Mouse (Mus musculus): Measurements from ENCODE around the gene Ccm2.

Gene Ccm2

DNA sequence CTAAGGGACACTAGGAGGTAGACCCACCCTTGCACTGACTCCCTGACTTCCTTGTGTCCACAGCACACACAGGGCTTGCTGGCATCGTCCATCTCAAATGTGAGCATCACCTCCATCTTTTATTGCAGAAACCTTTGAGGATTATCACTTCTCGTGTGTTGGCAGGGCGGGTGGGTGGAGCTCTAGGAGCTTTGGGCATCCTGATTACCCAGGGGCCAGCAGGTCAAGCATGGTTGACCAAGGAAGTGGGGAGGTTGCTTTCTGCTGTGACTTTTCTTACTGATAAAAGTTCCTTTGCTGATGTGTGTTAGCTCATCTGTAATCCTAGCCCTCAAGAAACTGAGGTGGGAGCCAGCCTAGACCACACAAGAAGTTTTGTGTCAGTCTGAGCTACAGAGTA, 29.5 kb downstream of the Ccm2 start:
- no peak for ATAC-seq (ENCODE audit: insufficient number of reproducible peaks, low FRiP score, low TSS enrichment)

GRCm38 (mm10) chr11:6579361-6579760, 32.7 kb downstream of the Ccm2 start:
- no peak for ATAC-seq (ENCODE audit: insufficient number of reproducible peaks, low FRiP score, low TSS enrichment)

- no peak for ATAC-seq (ENCODE audit: insufficient number of reproducible peaks, low FRiP score, low TSS enrichment)
Measured at GRCm38 (mm10) chr11:6580065-6580750, 33.5 kb downstream of the Ccm2 start.

DNA sequence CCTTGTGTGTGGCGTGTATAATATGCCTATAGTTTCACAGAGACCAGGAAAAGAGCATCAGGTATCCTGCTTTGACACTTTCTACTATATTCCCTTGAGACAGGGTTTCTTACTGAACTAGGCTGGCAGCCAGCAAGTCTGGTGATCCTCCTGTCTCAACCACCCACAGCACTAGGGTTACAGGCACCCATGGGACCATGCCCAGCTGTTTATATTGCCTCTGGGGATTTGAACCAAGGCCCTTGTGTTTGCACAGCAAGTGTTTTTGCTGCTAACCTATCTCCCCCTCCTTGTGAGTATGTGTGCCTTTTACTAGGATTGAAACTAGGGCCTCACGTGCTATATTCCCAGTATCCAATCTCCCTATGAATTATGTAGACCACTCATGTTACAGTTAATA, 34.9 kb downstream of the Ccm2 start:
- ATAC-seq (ENCODE audit: insufficient number of reproducible peaks, low FRiP score, low TSS enrichment): no peak

DNA sequence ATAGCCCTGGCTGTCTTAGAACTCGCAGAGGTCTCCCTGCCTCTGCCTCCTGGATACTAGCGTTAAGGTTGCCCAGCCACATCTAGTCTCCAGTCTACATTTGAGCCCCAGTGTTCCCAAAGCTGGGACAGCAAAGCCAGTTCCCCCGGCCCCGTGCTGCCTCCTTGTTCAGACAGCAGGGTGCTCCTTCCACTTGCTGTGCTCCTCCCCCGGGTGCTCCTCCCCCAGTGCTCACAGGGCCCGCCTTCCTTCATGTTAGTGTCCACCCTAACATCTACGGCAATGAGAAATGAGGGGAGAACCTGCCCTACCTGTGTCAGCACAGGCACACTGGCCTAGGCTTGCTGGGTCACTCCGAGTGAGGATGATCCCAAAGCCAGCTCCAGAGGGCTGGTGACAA, 39.1 kb downstream of the Ccm2 start:
- no peak for ATAC-seq (ENCODE audit: insufficient number of reproducible peaks, low FRiP score, low TSS enrichment)

DNA sequence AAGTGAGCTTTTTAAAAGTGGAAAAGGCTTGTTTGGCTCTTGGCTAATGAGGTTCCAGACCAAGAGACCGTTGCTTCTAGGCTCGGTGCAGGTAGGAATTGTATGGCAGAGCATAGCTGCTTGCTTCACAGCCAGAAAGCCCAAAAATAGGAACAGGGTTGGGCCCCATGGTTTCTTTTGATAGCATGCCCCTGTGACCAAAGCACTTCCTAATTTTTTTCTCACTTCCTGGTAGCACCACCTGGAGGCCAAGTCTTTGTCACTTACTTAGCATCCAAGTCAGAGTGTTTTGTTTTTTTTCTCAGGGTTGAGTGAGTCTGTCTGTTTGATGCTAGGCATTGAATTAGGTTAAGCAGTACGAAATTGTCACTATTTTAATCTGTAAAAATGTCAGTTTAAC, 40.0 kb downstream of the Ccm2 start:
- ATAC-seq (ENCODE audit: insufficient number of reproducible peaks, low FRiP score, low TSS enrichment): no peak

DNA sequence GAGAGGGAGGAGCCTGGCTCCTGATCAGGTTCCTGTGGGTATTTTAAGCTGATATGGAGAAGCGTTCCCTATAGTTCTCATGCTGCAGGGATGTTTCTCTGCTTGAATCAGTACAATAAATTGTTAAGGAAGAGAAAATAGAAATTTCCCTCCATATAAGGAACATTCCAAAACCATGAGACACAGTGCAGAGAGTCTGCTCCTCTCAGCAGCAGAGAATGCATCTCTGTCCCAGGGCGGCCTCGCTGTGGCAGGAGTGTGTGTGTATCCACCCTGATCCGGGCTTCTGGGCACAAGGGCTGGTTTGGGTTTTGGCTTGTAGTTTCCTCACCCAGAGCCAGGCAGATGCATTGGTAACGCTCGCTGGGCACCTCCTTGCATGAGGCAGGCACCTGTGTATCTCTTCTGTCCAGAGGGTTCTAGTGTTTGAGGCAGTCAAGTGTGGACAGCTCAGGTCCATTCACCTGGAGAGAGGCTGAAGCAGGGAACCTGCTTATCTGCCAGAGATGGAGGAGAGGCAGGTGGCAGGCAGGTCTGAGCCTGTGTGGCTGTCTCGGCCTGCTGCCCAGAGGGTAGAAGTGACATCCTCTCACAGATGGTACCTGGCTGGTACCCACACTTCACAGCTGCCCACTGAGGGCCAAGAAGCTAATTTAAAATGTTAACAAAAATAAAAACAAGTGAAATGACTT, 40.7 kb downstream of the Ccm2 start:
- peak; percentile 91 for ATAC-seq (ENCODE audit: insufficient number of reproducible peaks, low FRiP score, low TSS enrichment)

GRCm38 (mm10) chr11:6588295-6588694, 41.6 kb downstream of the Ccm2 start:
- ATAC-seq (ENCODE audit: insufficient number of reproducible peaks, low FRiP score, low TSS enrichment): no peak

DNA sequence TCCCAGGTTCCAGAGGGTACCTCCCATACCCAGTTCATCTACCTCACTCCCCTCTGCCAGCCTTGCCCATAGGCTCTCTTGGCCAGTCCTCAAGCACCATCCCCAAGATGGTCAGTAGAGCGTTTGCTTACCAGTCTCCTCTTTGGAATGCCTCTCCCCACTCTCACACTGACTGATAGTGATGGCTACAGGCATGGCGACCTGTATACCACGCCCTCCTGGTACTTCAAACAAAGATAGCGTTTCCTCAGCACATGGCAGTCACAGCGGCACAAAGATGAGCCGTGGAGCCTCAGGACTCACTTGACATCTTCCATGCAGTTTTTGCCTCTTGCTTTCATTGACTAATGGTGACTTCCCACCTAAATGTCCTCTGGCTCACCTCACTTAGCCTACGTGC, 43.2 kb downstream of the Ccm2 start:
- no peak for ATAC-seq (ENCODE audit: insufficient number of reproducible peaks, low FRiP score, low TSS enrichment)

DNA sequence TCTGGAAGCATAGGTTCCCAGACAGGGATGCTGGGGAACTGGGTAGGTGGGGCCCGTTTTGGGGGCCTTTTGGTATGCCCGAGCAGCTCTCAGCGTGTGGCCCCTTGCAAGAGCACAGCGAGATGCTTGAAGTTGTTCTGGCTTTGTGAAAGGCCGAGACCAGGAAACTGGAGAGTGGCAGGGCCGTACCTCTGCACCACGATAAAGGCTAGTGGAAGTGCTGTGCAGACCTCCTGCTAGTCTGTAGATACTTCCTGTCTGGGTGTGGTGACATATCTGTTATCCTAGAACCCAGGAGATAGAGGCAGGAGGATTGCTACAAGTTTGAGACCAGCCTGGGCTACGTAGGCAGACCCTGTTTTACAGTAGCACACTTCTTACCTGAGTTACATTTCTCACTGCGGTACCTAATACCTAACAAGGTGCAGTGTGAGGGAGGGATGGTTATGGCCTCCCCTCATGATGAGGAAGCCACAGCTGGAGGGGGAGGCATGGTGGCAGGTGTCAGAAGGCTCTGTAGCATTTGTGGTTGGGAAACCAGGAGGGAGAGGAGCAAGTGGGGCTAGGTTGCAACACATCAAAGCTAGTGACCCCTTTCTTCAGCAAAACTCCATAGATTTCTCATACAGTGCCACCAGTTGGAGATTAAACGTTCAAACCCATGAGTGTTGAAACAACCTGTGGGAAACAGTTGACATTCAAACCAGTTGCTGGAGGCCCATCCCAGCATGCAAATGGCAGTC, 44.4 kb downstream of the Ccm2 start:
- no peak for ATAC-seq (ENCODE audit: insufficient number of reproducible peaks, low FRiP score, low TSS enrichment)

GRCm38 (mm10) chr11:6593406-6593805, 46.7 kb downstream of the Ccm2 start:
- no peak for ATAC-seq (ENCODE audit: insufficient number of reproducible peaks, low FRiP score, low TSS enrichment)

- no peak for ATAC-seq (ENCODE audit: insufficient number of reproducible peaks, low FRiP score, low TSS enrichment)
Measured at GRCm38 (mm10) chr11:6594845-6595244, 48.2 kb downstream of the Ccm2 start.

GRCm38 (mm10) chr11:6595339-6595738, 48.7 kb downstream of the Ccm2 start:
- no peak for ATAC-seq (ENCODE audit: insufficient number of reproducible peaks, low FRiP score, low TSS enrichment)

DNA sequence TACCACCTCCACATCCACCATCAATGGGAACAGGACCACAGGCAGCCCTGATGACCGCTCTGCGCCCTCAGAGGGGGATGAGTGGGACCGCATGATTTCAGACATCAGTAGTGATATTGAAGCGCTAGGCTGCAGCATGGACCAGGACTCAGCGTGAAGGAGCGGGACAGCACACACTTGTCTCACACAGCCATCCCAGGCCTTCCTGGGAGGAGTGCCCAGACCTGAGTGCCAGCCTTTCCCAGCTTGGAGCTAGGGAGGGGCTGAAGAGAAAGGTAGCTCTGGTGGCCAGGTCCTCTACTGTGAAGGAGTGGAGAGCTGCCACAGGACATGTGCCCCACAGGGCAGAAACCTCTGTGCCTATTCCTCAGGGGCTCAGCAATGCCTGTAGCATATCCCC, 49.5 kb downstream of the Ccm2 start:
- ATAC-seq (ENCODE audit: insufficient number of reproducible peaks, low FRiP score, low TSS enrichment): no peak

DNA sequence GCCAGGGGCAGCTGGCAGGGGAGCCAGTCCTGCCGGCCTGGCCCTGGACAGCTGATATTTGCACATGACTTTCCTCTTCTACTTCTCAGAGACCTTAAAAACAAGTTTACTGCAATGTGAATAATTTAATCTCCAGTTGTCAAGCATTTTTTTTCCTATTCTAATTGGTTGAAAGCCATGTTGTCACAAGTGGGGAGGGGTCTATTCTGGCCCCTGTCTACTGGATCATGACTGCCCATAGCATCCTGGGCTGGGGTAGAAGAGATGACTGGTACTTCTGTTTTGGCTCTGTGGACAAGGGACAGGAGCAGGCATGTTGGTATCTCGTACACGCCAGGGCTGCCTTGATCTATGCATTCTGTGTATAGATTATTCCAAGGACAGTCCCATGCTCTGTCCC, 49.9 kb downstream of the Ccm2 start:
- no peak for ATAC-seq (ENCODE audit: insufficient number of reproducible peaks, low FRiP score, low TSS enrichment)

- ATAC-seq (ENCODE audit: insufficient number of reproducible peaks, low FRiP score, low TSS enrichment): no peak
Measured at GRCm38 (mm10) chr11:6597523-6597922, 50.8 kb downstream of the Ccm2 start.

DNA sequence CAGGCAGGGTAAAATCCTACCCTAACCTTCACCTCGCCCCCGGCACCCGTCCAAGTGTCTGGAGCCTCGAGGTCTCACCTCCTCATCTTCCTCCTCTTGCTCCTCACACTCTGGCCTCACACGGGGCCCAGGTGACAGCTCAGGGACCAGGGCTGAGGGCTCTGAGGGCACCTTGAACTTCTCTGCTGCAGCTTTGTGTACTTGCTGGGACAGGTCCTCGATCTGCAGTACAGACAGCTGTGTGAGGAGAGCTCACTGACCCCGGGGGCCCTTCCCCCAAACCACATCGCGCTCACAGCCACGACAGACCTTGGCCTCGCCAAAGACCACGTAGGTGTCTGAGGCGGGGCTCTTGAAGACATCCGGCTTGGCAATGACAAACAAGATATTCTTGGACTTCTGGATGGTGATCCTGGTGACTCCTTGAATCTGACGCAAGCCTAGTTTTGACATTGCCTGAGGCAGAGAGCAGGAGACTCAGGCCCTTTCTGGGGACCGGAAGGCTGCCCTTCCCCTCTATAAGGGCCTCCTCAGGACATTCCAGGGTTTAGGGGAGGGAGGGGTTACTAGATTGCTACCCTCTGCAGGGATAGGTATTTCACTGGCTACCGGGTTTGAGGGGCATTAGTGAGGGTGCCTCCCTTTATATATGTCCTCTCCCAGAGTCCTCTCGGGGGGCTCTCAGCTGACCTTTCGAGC, 51.7 kb downstream of the Ccm2 start:
- ATAC-seq (ENCODE audit: insufficient number of reproducible peaks, low FRiP score, low TSS enrichment): no peak

- ATAC-seq (ENCODE audit: insufficient number of reproducible peaks, low FRiP score, low TSS enrichment): no peak
Measured at GRCm38 (mm10) chr11:6599011-6599681, 52.5 kb downstream of the Ccm2 start.

DNA sequence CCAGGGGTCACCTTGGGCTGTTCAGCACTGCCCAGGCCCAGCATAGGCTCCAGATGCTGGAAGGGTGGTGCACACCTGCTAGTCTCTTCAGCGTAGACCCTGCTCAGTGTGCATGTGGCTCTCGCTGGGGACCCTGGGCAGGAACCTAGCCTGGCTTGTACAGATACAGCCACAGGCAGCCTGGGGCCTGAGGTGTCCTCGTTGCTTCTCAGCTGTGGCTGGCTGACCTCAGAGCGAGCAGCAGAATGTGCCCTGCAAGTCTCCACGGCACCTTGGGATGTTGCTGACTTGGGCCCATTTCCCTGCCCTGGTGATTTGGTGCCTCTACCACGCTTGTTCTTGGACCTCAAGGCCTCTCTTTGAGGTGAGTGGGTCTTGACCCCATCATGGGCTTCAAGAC, 53.1 kb downstream of the Ccm2 start:
- ATAC-seq (ENCODE audit: insufficient number of reproducible peaks, low FRiP score, low TSS enrichment): no peak

GRCm38 (mm10) chr11:6600284-6600944, 53.7 kb downstream of the Ccm2 start:
- ATAC-seq (ENCODE audit: insufficient number of reproducible peaks, low FRiP score, low TSS enrichment): no peak
